Mouse (Mus musculus) midbrain, embryonic 14.5 days (tissue): ENCODE results near the gene Stox2. TPM values are rescaled to one million over a fixed set of nuclear protein-coding genes. Genes with fewer than 3 reads are reported as not detected.
A peak's percentile ranks its signal among the peaks of the same experiment; 100 is the strongest.

ENCODE experiments used
- ATAC-seq: fragments of 200-750 bp; cut with Nextera tagmentation; 2 replicates; pipeline ENCODE4 v1.8.0; 2017; ENCODE audit warnings: moderate number of reproducible peaks, moderate library complexity; ENCODE audit not compliant: low FRiP score, low TSS enrichment
- DNase-seq: peaks from one replicate; pipeline ENCODE4 v3.0.0-alpha.2; 2015
- H3K27ac ChIP-seq: fragments of 300-500 bp; sonication (generic); replicated peaks from 2 replicates; pipeline ENCODE4 v1.5.1; 2014; ENCODE audit warnings: mild to moderate bottlenecking, low read depth, low read length, moderate library complexity
- H3K27me3 ChIP-seq: fragments of 300-500 bp; sonication (generic); 2 replicates; pipeline ENCODE4 v1.6.1; 2014; ENCODE audit warnings: low read length, control low read depth, mixed read lengths; ENCODE audit not compliant: control insufficient read depth, insufficient read depth
- H3K36me3 ChIP-seq: fragments of 300-500 bp; sonication (generic); 2 replicates; pipeline ENCODE4 v1.6.1; 2014; ENCODE audit warnings: low read length, control low read depth; ENCODE audit not compliant: control insufficient read depth, insufficient read depth
- H3K4me1 ChIP-seq: fragments of 300-500 bp; sonication (generic); 2 replicates; pipeline ENCODE4 v1.6.1; 2014; ENCODE audit warnings: mild to moderate bottlenecking, antibody characterized with exemption, low read length, control low read depth; ENCODE audit not compliant: control insufficient read depth, insufficient read depth
- H3K4me2 ChIP-seq: fragments of 300-500 bp; sonication (generic); 2 replicates; pipeline ENCODE4 v1.6.1; 2014; ENCODE audit warnings: mild to moderate bottlenecking, low read length, moderate library complexity
- H3K4me3 ChIP-seq: fragments of 300-500 bp; sonication (generic); replicated peaks from 2 replicates; pipeline ENCODE4 v1.5.1; 2014; ENCODE audit warnings: low read depth, low read length
- H3K9ac ChIP-seq: fragments of 300-500 bp; sonication (generic); replicated peaks from 2 replicates; pipeline ENCODE4 v1.6.1; 2014; ENCODE audit warnings: mild to moderate bottlenecking, low read length, moderate library complexity
- H3K9me3 ChIP-seq: fragments of 300-500 bp; sonication (generic); 2 replicates; pipeline ENCODE4 v1.6.1; 2016; ENCODE audit warnings: low read length, control low read depth, mixed read lengths; ENCODE audit not compliant: control insufficient read depth
- WGBS: fragments of 180-500 bp; shearing (Covaris S2); extraction: QIAGEN DNeasy Blood & Tissue Kit; methylation state at CpG from one replicate; pipeline ENCODE4 v1.1.7; 2014; 5-methylcytosine and 5-hydroxymethylcytosine counted together
- polyA plus RNA-seq: library from polyadenylated mRNA; unstranded; fragments of >200 nt; fragmentation: Nextera tagmentation; extraction: Ambion mirVana; gene quantifications from 2 replicates; pipeline ENCODE4 v1.2.1, GENCODE M21; 2014

The Stox2 gene
- 53.2 and 53.9 TPM in 2 replicates for polyA plus RNA-seq

DNA sequence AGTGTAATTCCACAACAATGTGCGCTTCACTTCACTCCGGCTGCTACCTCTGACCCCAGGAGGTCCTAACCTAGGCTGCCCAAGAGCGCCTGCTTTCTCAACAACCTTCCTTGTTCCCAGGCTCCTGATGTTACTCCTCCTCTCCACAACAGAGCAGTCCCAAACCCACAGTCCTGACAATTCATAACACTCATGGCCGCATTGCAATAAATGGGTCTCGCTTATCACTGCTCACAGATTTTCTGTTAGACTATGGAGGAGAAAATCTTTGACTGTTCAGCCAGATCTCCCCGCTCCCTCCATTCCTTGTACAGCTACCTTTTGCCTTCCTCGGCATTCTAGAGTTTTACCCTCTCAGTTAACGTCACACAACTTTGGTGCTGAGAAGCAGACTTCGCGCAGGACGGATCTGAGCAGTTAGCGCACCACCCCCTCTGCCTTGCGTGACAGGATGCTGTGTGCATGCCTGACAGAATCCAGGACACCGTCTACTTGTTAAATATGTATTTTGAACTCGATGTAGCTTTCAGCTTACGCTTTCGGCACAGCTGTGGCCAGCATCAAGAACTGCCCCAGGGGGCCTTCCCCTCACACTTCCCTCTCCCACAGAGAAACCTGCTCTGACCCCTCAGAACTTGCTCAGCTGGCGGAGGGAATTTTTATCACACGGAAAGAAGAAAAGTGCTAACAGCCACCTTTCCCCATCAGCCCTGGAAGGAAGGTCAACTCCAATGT, at the start of gene Stox2:
TSS of gene Stox2 (minus strand) at position 51 of the 735 bp plus-strand sequence.
- no peaks in the 10 kb centered on the region for H3K27me3 ChIP-seq
- no peaks in the 10 kb centered on the region for H3K4me1 ChIP-seq
- no peak within 1 kb of the TSS for H3K4me2 ChIP-seq
- H3K9me3 ChIP-seq = no peaks in the 10 kb centered on the region
- no peak within 1 kb of the TSS for H3K9ac ChIP-seq
- H3K36me3 ChIP-seq = no peaks in the 10 kb centered on the region
- ATAC-seq = no peak
- peak; percentile 9 for DNase-seq
- H3K4me3 ChIP-seq = no peak within 1 kb of the TSS
- H3K27ac ChIP-seq = no peak within 1 kb of the TSS
- 80% methylated on average over 19 of the region's 19 CpGs for WGBS

DNA sequence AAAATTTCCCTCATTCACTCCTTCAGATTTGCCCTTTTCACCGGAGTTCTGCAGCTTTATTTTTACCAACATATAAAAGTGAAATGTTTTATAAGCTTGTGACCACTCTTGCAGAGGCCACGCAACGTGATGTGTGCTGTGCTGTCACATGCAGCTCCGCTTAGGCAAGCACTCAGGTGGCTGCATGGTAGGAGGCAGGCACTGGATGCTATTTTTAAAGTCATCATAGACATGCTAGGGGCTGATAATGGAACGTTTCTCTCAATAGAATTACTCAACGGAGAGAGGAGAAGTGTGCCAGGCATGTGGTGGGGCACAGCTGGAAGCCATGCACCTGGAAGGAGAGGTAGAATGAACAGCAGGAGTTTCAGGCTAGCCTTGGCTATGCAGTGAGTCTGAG, 49.3 kb upstream of the Stox2 start:
- H3K9ac ChIP-seq = no peak overlapping the region
- 92% methylated on average over 6 of the region's 6 CpGs for WGBS
- peaks cover 94% of the 10 kb centered on the region for H3K36me3 ChIP-seq

DNA sequence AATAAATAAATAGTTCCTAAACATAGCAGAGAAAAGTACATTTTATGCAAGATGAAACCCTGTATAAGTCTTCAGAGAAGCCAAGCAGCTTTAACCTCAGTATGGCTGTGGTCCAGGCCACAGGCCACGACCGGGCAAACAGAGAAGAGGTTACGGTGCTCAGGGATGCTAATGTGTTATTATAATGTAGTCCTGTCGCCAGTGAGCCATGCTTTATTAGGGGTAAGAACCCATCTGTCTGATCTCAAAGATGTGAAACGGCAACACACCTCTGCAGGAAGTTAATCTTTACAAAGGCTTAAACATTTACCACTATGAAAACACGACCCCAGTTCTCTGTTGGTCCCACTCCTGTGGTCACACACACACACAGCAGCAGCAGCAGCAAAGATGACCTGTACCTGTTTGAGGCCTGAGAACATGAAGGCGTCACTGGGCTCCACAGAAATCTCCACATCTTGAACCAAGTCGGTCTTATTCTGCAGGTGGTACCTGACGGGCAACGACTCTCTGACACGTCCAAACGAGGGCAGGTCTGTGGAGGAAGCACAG, 48.5 kb upstream of the Stox2 start:
- H3K9ac ChIP-seq = no peak overlapping the region
- H3K27ac ChIP-seq = no peak overlapping the region
- DNase-seq (no peak), ATAC-seq (no peak)
- no peaks in the 10 kb centered on the region for H3K27me3 ChIP-seq
- H3K4me1 ChIP-seq = no peaks in the 10 kb centered on the region
- WGBS = 94% methylated on average over 12 of the region's 12 CpGs
- H3K4me3 ChIP-seq = no peak overlapping the region
- H3K9me3 ChIP-seq = no peaks in the 10 kb centered on the region
- no peak overlapping the region for H3K4me2 ChIP-seq
- peaks cover 92% of the 10 kb centered on the region for H3K36me3 ChIP-seq

More for the DNA sequence above, 49.3 kb upstream of the Stox2 start:
- no peak overlapping the region for H3K4me2 ChIP-seq
- no peaks in the 10 kb centered on the region for H3K9me3 ChIP-seq
- no peak overlapping the region for H3K4me3 ChIP-seq
- H3K27me3 ChIP-seq = no peaks in the 10 kb centered on the region
- no peak overlapping the region for H3K27ac ChIP-seq
- ATAC-seq = no peak
- no peaks in the 10 kb centered on the region for H3K4me1 ChIP-seq
- no peak for DNase-seq

DNA sequence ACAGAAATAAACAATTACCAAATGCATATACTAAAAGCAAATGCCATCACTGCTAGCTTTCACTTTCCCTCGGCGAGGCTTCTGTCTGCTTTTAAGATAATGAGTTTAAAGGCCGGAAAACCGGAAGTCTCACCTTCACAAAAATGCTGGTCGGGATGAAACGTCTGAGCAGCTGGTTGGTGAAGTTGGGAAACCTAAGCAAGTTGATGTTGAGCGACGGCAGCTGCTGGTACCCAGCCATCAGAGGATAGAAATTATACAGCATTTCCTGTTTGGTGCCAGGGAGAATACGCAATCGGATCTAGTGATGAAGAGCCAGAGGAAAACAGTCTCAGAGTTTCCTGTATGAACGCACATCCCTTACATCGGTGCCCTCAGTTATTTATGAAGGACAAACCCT, 46.9 kb upstream of the Stox2 start:
- no peak overlapping the region for H3K27ac ChIP-seq
- peaks cover 81% of the 10 kb centered on the region for H3K36me3 ChIP-seq
- no peak overlapping the region for H3K9ac ChIP-seq
- H3K27me3 ChIP-seq = no peaks in the 10 kb centered on the region
- H3K4me3 ChIP-seq = no peak overlapping the region
- ATAC-seq = no peak
- H3K4me1 ChIP-seq = no peaks in the 10 kb centered on the region
- WGBS = 97% methylated on average over 12 of the region's 12 CpGs
- no peak for DNase-seq
- H3K9me3 ChIP-seq = no peaks in the 10 kb centered on the region
- H3K4me2 ChIP-seq = no peak overlapping the region

DNA sequence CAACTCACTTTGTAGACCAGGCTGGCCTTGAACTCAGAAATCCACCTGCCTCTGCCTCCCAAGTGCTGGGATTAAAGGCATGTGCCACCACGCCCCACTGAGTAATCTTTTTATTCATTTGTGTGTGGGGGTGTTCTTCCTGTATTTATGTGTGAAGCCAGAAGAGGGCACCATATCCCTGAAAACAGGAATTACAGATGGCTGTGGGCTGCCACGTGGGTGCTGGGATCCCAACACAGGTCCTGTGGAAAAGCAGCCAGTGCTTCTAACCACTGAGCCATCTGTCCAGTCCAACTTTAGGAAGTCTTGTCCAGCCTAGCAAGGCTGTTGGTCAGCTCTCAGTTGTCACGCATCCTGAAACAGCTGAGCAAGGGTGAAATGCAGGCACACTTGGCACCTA, 41.1 kb upstream of the Stox2 start:
- Histone ChIP-seq H3K36me3 (peaks cover 30% of the 10 kb centered on the region), H3K27me3 (no peaks in the 10 kb centered on the region), H3K4me2 (no peak overlapping the region), H3K9me3 (no peaks in the 10 kb centered on the region), H3K27ac (no peak overlapping the region), H3K4me3 (no peak overlapping the region), H3K9ac (no peak overlapping the region), H3K4me1 (no peaks in the 10 kb centered on the region)
- DNase-seq = no peak
- ATAC-seq = no peak
- 94% methylated on average over 3 of the region's 3 CpGs for WGBS

DNA sequence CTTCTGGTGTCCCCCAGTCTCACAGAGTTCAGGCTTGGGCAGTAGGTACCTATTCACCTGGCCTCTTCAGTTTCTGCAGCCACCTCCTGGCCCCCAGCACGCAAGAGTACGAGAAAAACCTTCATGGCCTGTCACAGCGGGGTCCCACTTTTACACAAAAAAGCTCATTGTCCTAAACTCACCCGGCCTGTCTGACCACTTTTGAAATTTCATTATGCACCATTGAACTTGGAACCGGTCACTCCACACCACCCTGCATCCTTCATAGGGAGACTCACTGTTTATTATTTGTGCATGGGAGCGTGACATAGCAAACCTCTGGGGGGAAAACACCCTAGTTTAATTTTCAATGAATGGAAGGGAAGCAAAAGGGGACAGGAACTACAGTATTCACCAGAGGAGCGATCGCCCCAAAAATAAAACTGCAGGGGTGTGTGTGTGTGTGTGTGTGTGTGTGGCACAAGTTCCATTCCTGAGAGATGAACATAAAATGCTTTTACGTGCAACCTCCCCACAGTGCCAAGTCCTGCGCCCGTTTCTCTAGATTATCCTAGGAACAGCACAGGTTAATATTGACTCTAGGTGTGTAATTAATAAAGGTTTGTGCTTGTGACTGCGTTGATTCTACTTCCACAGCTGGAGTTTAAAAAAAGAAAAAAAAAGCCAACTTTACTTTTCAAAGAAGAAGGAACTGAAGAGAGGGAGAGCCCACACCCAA, 36.4 kb upstream of the Stox2 start:
- Histone ChIP-seq H3K9ac (no peak overlapping the region), H3K36me3 (peaks cover 4% of the 10 kb centered on the region; the same call in 1 of the 2 replicates), H3K4me3 (no peak overlapping the region), H3K9me3 (no peaks in the 10 kb centered on the region), H3K4me2 (no peak overlapping the region), H3K27me3 (no peaks in the 10 kb centered on the region), H3K27ac (no peak overlapping the region), H3K4me1 (no peaks in the 10 kb centered on the region)
- DNase-seq (no peak), ATAC-seq (no peak)
- 70% methylated on average over 12 of the region's 12 CpGs for WGBS

DNA sequence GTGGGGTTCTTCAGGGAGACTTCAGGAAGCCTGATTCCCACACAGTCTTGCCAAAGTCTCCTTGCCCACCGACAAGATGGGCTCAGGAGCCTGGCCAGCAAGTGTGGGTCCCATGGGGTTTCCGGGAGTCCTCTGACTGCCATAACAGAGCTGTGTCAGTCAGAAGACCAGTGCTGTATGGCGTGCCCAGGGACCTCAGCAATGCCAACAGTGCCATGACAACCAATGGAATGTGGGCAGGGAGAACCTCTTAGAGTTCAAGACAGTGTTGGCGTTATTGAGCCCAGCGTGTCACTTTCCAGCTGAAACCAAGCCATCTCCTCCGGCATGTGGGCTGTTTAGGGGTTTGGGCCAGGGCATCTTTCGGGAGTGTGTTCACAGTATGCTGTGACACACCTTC, 33.9 kb upstream of the Stox2 start:
- H3K9me3 ChIP-seq = no peaks in the 10 kb centered on the region
- H3K4me2 ChIP-seq = no peak overlapping the region
- H3K27ac ChIP-seq = no peak overlapping the region
- DNase-seq (peak; percentile 29), ATAC-seq (no peak)
- H3K4me1 ChIP-seq = no peaks in the 10 kb centered on the region
- H3K4me3 ChIP-seq = no peak overlapping the region
- no peak overlapping the region for H3K9ac ChIP-seq
- WGBS = 80% methylated on average over 7 of the region's 7 CpGs
- no peaks in the 10 kb centered on the region for H3K27me3 ChIP-seq
- H3K36me3 ChIP-seq = no peaks in the 10 kb centered on the region

DNA sequence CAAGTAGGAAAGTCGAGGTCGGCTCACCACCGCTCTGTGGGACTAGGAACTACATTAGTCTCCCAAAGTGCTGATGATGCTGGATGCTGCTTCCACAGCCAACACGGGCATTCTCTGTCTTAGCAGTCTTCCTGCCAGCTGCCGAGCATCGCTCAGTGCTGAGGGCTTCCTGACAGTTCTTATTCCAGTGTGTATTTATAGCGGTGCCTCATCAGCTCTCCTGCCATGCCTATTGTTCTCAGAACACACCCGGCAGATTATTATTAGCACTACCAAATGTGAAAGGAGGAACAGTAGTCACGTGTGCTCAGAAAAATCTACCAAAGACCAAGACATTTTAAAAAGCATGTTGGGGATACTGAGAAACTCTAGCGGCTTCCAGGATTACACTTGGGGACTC, 15.5 kb upstream of the Stox2 start:
- no peaks in the 10 kb centered on the region for H3K27me3 ChIP-seq
- no peak overlapping the region for H3K4me3 ChIP-seq
- ATAC-seq (no peak), DNase-seq (no peak)
- 0 out of 2 replicates have a peak, but pooled peaks cover 5% of the 10 kb centered on the region for H3K9me3 ChIP-seq
- H3K36me3 ChIP-seq = no peaks in the 10 kb centered on the region
- H3K4me1 ChIP-seq = no peaks in the 10 kb centered on the region
- H3K9ac ChIP-seq = no peak overlapping the region
- WGBS = 86% methylated on average over 10 of the region's 10 CpGs
- no peak overlapping the region for H3K27ac ChIP-seq
- no peak overlapping the region for H3K4me2 ChIP-seq
